Mouse (Mus musculus) heart, postnatal 0 days (tissue): ENCODE data around the gene Gm20715. TPM values are rescaled to one million over a fixed set of nuclear protein-coding genes. Genes with fewer than 3 reads are reported as not detected.

Source experiments
- ATAC-seq: fragments of 200-750 bp; cut with Nextera tagmentation; 2 replicates; pipeline ENCODE4 v1.8.0; 2017; ENCODE audit warnings: low read depth, moderate number of reproducible peaks, moderate library complexity; ENCODE audit not compliant: insufficient read depth
- DNase-seq: peaks from one replicate; pipeline ENCODE4 v3.0.0-alpha.2; 2016; ENCODE audit warnings: low spot score
- H3K27ac ChIP-seq: fragments of 300-500 bp; sonication (generic); 2 replicates; pipeline ENCODE4 v1.5.1; 2014; ENCODE audit warnings: low read depth, mild to moderate bottlenecking
- H3K27me3 ChIP-seq: fragments of 300-500 bp; sonication (generic); 2 replicates; pipeline ENCODE4 v1.6.1; 2014; ENCODE audit warnings: low read length, mixed read lengths; ENCODE audit not compliant: control insufficient read depth, insufficient read depth
- H3K36me3 ChIP-seq: fragments of 300-500 bp; sonication (generic); replicated peaks from 2 replicates; pipeline ENCODE4 v1.6.1; 2014; ENCODE audit warnings: low read length, mixed read lengths; ENCODE audit not compliant: control insufficient read depth, insufficient read depth
- H3K4me1 ChIP-seq: fragments of 300-500 bp; sonication (generic); 2 replicates; pipeline ENCODE4 v1.6.1; 2014; ENCODE audit warnings: antibody characterized with exemption; ENCODE audit not compliant: control insufficient read depth, insufficient read depth
- H3K4me2 ChIP-seq: fragments of 300-500 bp; sonication (generic); 2 replicates; pipeline ENCODE4 v1.6.1; 2014; ENCODE audit warnings: low read depth, mild to moderate bottlenecking, low read length, moderate library complexity
- H3K4me3 ChIP-seq: fragments of 300-500 bp; sonication (generic); 2 replicates; pipeline ENCODE4 v1.5.1; 2014; ENCODE audit warnings: low read depth, low read length
- H3K9ac ChIP-seq: fragments of 300-500 bp; sonication (generic); replicated peaks from 2 replicates; pipeline ENCODE4 v1.6.1; 2014; ENCODE audit warnings: low read depth, low read length, mixed read lengths
- H3K9me3 ChIP-seq: fragments of 300-500 bp; sonication (generic); replicated peaks from 2 replicates; pipeline ENCODE4 v1.6.1; 2016; ENCODE audit warnings: low read length; ENCODE audit not compliant: control insufficient read depth
- CTCF ChIP-seq: IDR thresholded peaks from 2 replicates; pipeline ENCODE4 v1.5.1; 2016; ENCODE audit warnings: antibody characterized with exemption, control low read depth, low read depth
- EP300 ChIP-seq: IDR thresholded peaks from 2 replicates; pipeline ENCODE4 v1.6.1; 2016; ENCODE audit warnings: antibody characterized with exemption, low read depth
- WGBS: fragments of 180-500 bp; shearing (Covaris S2); extraction: QIAGEN DNeasy Blood & Tissue Kit; methylation state at CpG from one replicate; pipeline ENCODE4 v1.1.7; 2014; 5-methylcytosine and 5-hydroxymethylcytosine counted together
- polyA plus RNA-seq: library from polyadenylated mRNA; unstranded; fragments of >200 nt; fragmentation: Nextera tagmentation; extraction: Ambion mirVana; gene quantifications from 2 replicates; pipeline ENCODE4 v1.2.1, GENCODE M21; 2015
- total RNA-seq: library from RNA; depleted of rRNA; stranded (reverse); fragments of >200 nt; gene quantifications from 2 replicates; pipeline ENCODE4 v1.2.3, GENCODE M21; 2014; ENCODE audit warnings: low replicate concordance

Gm20715 gene
- total and polyA plus RNA-seq, 2 experiments from 2014 or later: not detected

DNA sequence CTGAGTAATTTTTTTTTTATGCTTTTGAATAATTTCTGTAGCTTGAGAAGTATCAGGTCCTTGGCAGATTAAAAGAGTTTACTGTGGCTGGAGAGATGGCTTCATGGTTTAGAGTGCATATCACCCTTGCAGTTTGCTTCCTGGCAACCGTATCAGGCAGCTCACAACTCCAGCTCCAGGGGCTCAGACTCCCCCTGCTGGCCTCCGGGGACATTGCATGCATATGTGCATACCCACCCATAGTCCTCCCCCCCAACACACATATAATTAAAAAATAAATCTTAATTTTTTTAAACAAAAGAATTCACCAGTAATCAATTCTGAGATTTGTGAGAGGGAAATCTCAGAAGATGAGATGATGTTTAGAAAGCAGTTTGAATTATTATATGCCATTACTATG lies 20.3 kb downstream of the Gm20715 start:
- Histone ChIP-seq H3K4me1 (no peaks in the 10 kb centered on the region), H3K36me3 (no peaks in the 10 kb centered on the region), H3K9me3 (no peaks in the 10 kb centered on the region), H3K4me2 (no peak overlapping the region), H3K27me3 (no peaks in the 10 kb centered on the region), H3K27ac (no peak overlapping the region), H3K9ac (no peak overlapping the region), H3K4me3 (no peak overlapping the region)
- WGBS: 39% methylated on average over 2 of the region's 2 CpGs
- ATAC-seq (no peak), DNase-seq (no peak)
- peak; percentile 34 for TF ChIP-seq CTCF
- TF ChIP-seq EP300: no peak

GRCm38 (mm10) chr7:6438388-6438787 lies 28.3 kb downstream of the Gm20715 start, which contains the start of gene Olfr1344:
Gene Olfr1344 (plus strand): TSS chr7:6438688.
- no peak within 1 kb of the TSS for H3K4me3 ChIP-seq
- ATAC-seq: no peak
- H3K4me1 ChIP-seq: no peaks in the 10 kb centered on the region
- H3K9ac ChIP-seq: no peak within 1 kb of the TSS
- TF ChIP-seq CTCF (no peak), EP300 (no peak)
- DNase-seq: no peak
- 53% methylated on average over 3 of the region's 3 CpGs for WGBS
- H3K4me2 ChIP-seq: no peak within 1 kb of the TSS
- no peaks in the 10 kb centered on the region for H3K36me3 ChIP-seq
- H3K9me3 ChIP-seq: no peaks in the 10 kb centered on the region
- no peaks in the 10 kb centered on the region for H3K27me3 ChIP-seq
- no peak within 1 kb of the TSS for H3K27ac ChIP-seq

GRCm38 (mm10) chr7:6441173-6441572 lies 31.1 kb downstream of the Gm20715 start:
- 51% methylated on average over 2 of the region's 2 CpGs for WGBS
- Histone ChIP-seq H3K4me3 (no peak overlapping the region), H3K27me3 (no peaks in the 10 kb centered on the region), H3K4me1 (no peaks in the 10 kb centered on the region), H3K27ac (no peak overlapping the region), H3K9ac (no peak overlapping the region), H3K4me2 (no peak overlapping the region), H3K36me3 (no peaks in the 10 kb centered on the region), H3K9me3 (no peaks in the 10 kb centered on the region)
- no peak for ATAC-seq
- no peak for DNase-seq
- TF ChIP-seq EP300 (no peak), CTCF (no peak)

GRCm38 (mm10) chr7:6447771-6448170 lies 37.7 kb downstream of the Gm20715 start:
- Histone ChIP-seq H3K9me3 (no peaks in the 10 kb centered on the region), H3K4me3 (no peak overlapping the region), H3K27me3 (no peaks in the 10 kb centered on the region), H3K36me3 (no peaks in the 10 kb centered on the region), H3K9ac (no peak overlapping the region), H3K27ac (no peak overlapping the region), H3K4me2 (no peak overlapping the region), H3K4me1 (no peaks in the 10 kb centered on the region)
- DNase-seq (no peak), ATAC-seq (no peak)
- no peak for TF ChIP-seq CTCF
- no peak for TF ChIP-seq EP300
- 67% methylated on average over 5 of the region's 5 CpGs for WGBS

DNA sequence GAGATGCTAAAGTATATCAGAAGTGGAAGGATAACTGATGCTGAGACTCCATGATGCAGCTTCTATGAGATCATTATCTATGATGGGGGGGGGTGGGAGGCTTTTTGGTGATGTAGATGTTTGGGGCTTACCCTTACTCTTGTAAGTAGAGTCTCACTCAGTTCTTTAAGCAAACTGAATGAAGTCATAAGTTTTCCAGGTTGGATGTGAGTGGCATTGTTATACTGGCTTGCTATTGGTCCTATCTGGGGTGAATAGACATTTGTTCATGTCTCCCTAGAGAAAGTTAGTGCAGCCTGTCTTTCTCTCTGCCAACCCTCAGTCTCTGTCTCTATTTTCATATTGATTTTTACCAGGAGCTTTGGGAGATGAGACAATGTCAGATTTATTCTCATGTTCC lies 45.8 kb downstream of the Gm20715 start, which contains the start of gene Olfr1336:
Gene Olfr1336, plus strand, starts transcription at position 301 of the 400 bp plus-strand sequence.
- Histone ChIP-seq H3K4me3 (no peak within 1 kb of the TSS), H3K9me3 (no peaks in the 10 kb centered on the region), H3K9ac (no peak within 1 kb of the TSS), H3K27ac (no peak within 1 kb of the TSS), H3K4me2 (no peak within 1 kb of the TSS), H3K36me3 (no peaks in the 10 kb centered on the region), H3K4me1 (no peaks in the 10 kb centered on the region), H3K27me3 (no peaks in the 10 kb centered on the region)
- DNase-seq: no peak
- TF ChIP-seq EP300 (no peak), CTCF (no peak)
- ATAC-seq: no peak

DNA sequence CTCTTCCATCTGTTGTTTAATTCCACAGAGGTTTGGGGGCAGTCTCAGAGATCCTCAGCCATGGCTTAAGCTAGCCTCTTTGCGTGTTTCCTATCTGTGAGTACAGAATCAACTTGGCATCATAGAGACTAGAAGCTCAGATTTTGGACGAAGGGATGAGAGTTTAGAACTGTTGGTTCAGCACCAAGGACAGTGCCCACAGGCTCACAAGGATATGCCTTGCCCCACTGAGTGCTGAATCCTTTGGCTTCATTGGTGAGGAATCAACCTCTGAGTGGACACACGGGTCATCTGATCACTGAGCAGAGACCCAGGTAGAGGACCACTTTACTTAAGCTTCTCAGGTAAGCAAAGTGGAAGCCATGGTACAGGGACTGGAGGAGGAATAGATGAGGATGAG lies 46.3 kb downstream of the Gm20715 start:
- Histone ChIP-seq H3K9ac (no peak overlapping the region), H3K27me3 (no peaks in the 10 kb centered on the region), H3K36me3 (no peaks in the 10 kb centered on the region), H3K4me1 (no peaks in the 10 kb centered on the region), H3K9me3 (no peaks in the 10 kb centered on the region), H3K27ac (no peak overlapping the region), H3K4me3 (no peak overlapping the region), H3K4me2 (no peak overlapping the region)
- DNase-seq (no peak), ATAC-seq (no peak)
- TF ChIP-seq CTCF: no peak
- no peak for TF ChIP-seq EP300
- 41% methylated on average over 3 of the region's 3 CpGs for WGBS
